Mouse (Mus musculus): ENCODE results near the gene Lpp. TPM values are rescaled to one million over a fixed set of nuclear protein-coding genes. Genes with fewer than 3 reads are reported as not detected.

Gene Lpp
- polyA plus RNA-seq, 1 experiment = 6.2 TPM

DNA sequence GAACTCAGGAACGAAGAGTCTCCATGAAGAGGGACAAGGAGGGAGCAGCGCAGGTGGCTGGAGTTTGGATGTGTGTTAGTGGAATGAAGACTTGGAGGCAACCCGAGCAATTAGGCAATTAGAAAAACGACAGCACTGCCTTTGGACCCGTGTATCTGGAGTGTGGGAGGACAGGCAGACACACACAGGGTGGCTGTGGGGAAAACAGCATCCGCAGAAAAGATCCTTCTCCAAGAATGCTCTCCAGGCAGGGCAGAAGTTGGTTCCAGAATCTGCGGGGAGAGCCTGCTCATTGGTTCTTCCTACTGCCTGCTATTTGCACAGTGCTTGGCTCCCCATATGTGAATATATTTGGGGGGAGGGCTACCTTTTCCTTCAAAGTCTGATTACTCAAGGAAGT, 143.0 kb downstream of the Lpp start:
- H3K4me1 ChIP-seq (ENCODE audit: control insufficient read depth, insufficient read depth, low read length) = no peaks in the 10 kb centered on the region
- H3K27ac ChIP-seq (ENCODE audit: control insufficient read depth, insufficient read depth, low read depth, low read length, poor library complexity) = no peak overlapping the region
- WGBS = 70% methylated on average over 7 of the region's 7 CpGs
- no peak overlapping the region for H3K4me3 ChIP-seq (replicated peaks; ENCODE audit: control insufficient read depth, low read depth, low read length)
- TF ChIP-seq POLR2A (IDR thresholded peaks at IDR 0.05; ENCODE audit: borderline replicate concordance, control insufficient read depth, low read depth, low read length) = no peak

DNA sequence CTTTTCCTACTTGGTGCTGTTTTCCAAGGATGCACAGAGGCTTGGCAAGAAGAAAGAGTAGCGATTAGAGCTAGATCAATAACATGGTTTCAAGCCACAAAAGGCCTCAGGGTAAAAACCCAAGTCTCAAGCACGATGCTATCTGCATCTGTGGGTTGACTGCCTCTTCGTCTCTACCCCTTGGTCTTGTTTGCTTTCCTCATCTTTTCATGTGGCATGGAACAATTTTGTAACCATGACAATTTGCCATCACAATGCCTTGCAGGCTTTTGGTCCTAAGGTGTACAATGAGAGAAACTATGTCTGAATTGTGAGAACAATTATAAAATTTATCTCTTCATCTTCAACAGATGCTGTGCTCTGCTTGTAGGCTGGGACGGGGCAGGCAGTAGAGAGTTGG, 145.7 kb downstream of the Lpp start:
- WGBS = 80% methylated on average over 4 of the region's 4 CpGs
- Histone ChIP-seq H3K27ac (ENCODE audit: control insufficient read depth, insufficient read depth, low read depth, low read length, poor library complexity) (no peak overlapping the region), H3K4me3 (replicated peaks; ENCODE audit: control insufficient read depth, low read depth, low read length) (no peak overlapping the region), H3K4me1 (ENCODE audit: control insufficient read depth, insufficient read depth, low read length) (no peaks in the 10 kb centered on the region)
- no peak for TF ChIP-seq POLR2A (IDR thresholded peaks at IDR 0.05; ENCODE audit: borderline replicate concordance, control insufficient read depth, low read depth, low read length)
- TF ChIP-seq CTCF (IDR thresholded peaks at IDR 0.05; ENCODE audit: control insufficient read depth, insufficient read depth, low read length) = no peak

- TF ChIP-seq CTCF (IDR thresholded peaks at IDR 0.05; ENCODE audit: control insufficient read depth, insufficient read depth, low read length) (no peak), POLR2A (IDR thresholded peaks at IDR 0.05; ENCODE audit: borderline replicate concordance, control insufficient read depth, low read depth, low read length) (no peak)
- no peak overlapping the region for H3K4me3 ChIP-seq (replicated peaks; ENCODE audit: control insufficient read depth, low read depth, low read length)
- WGBS = 85% methylated on average over 7 of the region's 7 CpGs
Measured at GRCm38 (mm10) chr16:24542864-24543263, 149.6 kb downstream of the Lpp start.

DNA sequence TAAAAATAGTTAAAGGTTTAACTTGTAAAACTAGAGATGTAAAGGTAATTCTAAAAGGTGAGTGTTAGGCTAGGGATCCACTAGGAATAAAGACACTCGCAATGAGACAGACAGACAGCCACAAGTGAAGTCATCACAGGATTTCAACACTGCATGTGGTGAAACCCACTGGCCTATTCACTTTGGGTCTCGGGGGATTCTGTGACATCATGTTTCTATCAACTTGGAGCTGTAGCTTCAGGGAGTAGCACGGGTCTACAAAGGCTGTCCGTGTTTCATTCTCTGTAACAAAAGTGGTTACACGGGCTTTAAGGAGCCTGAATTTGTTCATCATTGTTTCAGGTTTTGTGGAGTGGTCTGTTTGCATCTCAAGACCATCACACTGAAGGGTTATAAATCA, 152.1 kb downstream of the Lpp start:
- H3K27ac ChIP-seq (ENCODE audit: control insufficient read depth, insufficient read depth, low read depth, low read length, poor library complexity) = no peak overlapping the region
- no peaks in the 10 kb centered on the region for H3K4me1 ChIP-seq (ENCODE audit: control insufficient read depth, insufficient read depth, low read length)
- TF ChIP-seq POLR2A (IDR thresholded peaks at IDR 0.05; ENCODE audit: borderline replicate concordance, control insufficient read depth, low read depth, low read length) (no peak), CTCF (IDR thresholded peaks at IDR 0.05; ENCODE audit: control insufficient read depth, insufficient read depth, low read length) (no peak)
- H3K4me3 ChIP-seq (replicated peaks; ENCODE audit: control insufficient read depth, low read depth, low read length) = no peak overlapping the region
- WGBS = 66% methylated on average over 5 of the region's 5 CpGs

More at GRCm38 (mm10) chr16:24542864-24543263, 149.6 kb downstream of the Lpp start:
- no peak overlapping the region for H3K27ac ChIP-seq (ENCODE audit: control insufficient read depth, insufficient read depth, low read depth, low read length, poor library complexity)
- H3K4me1 ChIP-seq (ENCODE audit: control insufficient read depth, insufficient read depth, low read length) = no peaks in the 10 kb centered on the region

DNA sequence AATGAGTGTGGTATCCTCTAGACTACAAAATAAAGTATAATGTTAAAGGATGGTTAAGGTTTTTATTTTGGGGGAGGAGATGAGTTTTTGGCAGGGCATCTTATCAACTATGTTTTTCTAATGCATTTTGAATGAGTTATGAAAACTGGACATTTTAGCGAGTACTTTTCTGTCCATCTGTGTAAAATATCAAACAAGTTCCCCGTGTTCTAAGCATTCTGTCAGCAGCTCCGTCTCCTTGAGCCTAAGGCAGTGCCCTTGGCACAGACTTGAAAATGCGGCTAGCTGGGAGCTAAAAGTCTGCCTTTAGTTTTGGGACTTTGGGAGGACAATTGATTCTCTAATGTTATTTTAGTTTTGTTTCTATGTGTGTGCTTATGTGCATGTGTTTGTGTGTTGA, 165.2 kb downstream of the Lpp start:
- TF ChIP-seq POLR2A (IDR thresholded peaks at IDR 0.05; ENCODE audit: borderline replicate concordance, control insufficient read depth, low read depth, low read length) (no peak), CTCF (IDR thresholded peaks at IDR 0.05; ENCODE audit: control insufficient read depth, insufficient read depth, low read length) (no peak)
- Histone ChIP-seq H3K4me1 (ENCODE audit: control insufficient read depth, insufficient read depth, low read length) (no peaks in the 10 kb centered on the region), H3K4me3 (replicated peaks; ENCODE audit: control insufficient read depth, low read depth, low read length) (no peak overlapping the region), H3K27ac (ENCODE audit: control insufficient read depth, insufficient read depth, low read depth, low read length, poor library complexity) (no peak overlapping the region)
- 77% methylated on average over 4 of the region's 4 CpGs for WGBS

DNA sequence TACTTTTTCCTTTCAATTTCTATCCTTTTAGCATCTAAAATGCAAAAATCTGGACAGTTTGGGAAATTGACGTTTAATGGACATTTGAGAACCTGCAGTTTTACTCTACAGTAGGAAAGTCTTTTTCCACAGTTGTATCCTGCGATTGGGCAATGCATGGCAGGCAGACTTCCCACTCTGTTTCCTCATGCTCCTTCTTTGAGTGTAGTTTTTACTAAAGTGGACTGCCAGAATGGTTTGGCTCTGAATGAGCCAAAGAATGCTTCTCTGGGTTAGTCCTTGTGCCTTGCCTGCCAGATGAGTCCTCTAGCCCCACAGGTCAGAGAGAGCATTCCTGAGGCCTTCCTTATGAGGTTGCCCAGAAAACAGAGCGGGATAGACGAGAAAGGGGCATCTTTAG, 166.5 kb downstream of the Lpp start:
- Histone ChIP-seq H3K4me3 (replicated peaks; ENCODE audit: control insufficient read depth, low read depth, low read length) (no peak overlapping the region), H3K4me1 (ENCODE audit: control insufficient read depth, insufficient read depth, low read length) (no peaks in the 10 kb centered on the region), H3K27ac (ENCODE audit: control insufficient read depth, insufficient read depth, low read depth, low read length, poor library complexity) (no peak overlapping the region)
- TF ChIP-seq POLR2A (IDR thresholded peaks at IDR 0.05; ENCODE audit: borderline replicate concordance, control insufficient read depth, low read depth, low read length) (no peak), CTCF (IDR thresholded peaks at IDR 0.05; ENCODE audit: control insufficient read depth, insufficient read depth, low read length) (no peak)
- 84% methylated on average over 4 of the region's 4 CpGs for WGBS

DNA sequence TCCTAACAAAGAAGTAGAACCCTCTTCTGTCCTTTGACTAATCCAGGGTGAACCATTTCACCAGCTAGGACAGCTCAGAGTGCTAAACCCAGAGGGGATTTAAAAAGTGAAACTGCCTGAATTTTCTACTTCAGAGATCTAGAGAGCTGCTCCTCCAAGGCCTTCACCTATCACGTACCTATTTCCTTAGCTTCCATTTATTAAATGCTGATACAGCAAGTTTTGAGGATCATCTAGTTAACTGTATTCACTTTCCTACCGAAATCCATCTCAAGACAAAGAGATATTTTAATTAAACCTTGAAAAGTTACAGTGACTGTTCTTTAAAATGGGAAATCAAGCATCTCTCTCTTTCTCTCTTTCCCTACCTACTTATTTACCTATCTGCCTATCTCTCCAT, 167.7 kb downstream of the Lpp start:
- 76% methylated on average over 2 of the region's 2 CpGs for WGBS
- no peaks in the 10 kb centered on the region for H3K4me1 ChIP-seq (ENCODE audit: control insufficient read depth, insufficient read depth, low read length)
- TF ChIP-seq POLR2A (IDR thresholded peaks at IDR 0.05; ENCODE audit: borderline replicate concordance, control insufficient read depth, low read depth, low read length) (no peak), CTCF (IDR thresholded peaks at IDR 0.05; ENCODE audit: control insufficient read depth, insufficient read depth, low read length) (no peak)
- H3K4me3 ChIP-seq (replicated peaks; ENCODE audit: control insufficient read depth, low read depth, low read length) = no peak overlapping the region
- no peak overlapping the region for H3K27ac ChIP-seq (ENCODE audit: control insufficient read depth, insufficient read depth, low read depth, low read length, poor library complexity)

- Histone ChIP-seq H3K27ac (ENCODE audit: control insufficient read depth, insufficient read depth, low read depth, low read length, poor library complexity) (no peak overlapping the region), H3K4me1 (ENCODE audit: control insufficient read depth, insufficient read depth, low read length) (no peaks in the 10 kb centered on the region), H3K4me3 (replicated peaks; ENCODE audit: control insufficient read depth, low read depth, low read length) (no peak overlapping the region)
- 82% methylated on average over 4 of the region's 4 CpGs for WGBS
- no peak for TF ChIP-seq POLR2A (IDR thresholded peaks at IDR 0.05; ENCODE audit: borderline replicate concordance, control insufficient read depth, low read depth, low read length)
- TF ChIP-seq CTCF (IDR thresholded peaks at IDR 0.05; ENCODE audit: control insufficient read depth, insufficient read depth, low read length) = no peak
Measured at GRCm38 (mm10) chr16:24561602-24562001, 168.3 kb downstream of the Lpp start.

DNA sequence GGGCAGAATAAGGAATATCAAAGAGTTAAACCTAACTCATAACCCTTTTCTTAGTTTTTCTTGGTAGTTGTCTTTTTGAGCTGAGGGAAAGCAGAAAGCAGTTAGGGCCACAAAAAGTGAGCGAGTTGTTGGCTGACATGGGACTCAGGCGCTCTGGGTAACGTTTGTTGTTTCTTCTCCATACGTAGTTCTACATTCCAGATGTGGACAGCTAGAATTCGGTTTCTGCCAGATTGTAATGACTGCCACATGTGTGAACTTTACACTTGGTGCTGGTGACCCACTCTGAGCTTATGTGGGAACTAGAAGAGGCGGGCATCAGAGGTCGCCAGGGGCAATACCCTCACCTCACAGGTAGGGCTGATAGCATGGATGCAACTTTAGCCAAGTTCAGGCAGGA, 172.0 kb downstream of the Lpp start:
- Histone ChIP-seq H3K4me1 (ENCODE audit: control insufficient read depth, insufficient read depth, low read length) (no peaks in the 10 kb centered on the region), H3K4me3 (replicated peaks; ENCODE audit: control insufficient read depth, low read depth, low read length) (no peak overlapping the region), H3K27ac (ENCODE audit: control insufficient read depth, insufficient read depth, low read depth, low read length, poor library complexity) (no peak overlapping the region)
- 80% methylated on average over 7 of the region's 7 CpGs for WGBS
- TF ChIP-seq CTCF (IDR thresholded peaks at IDR 0.05; ENCODE audit: control insufficient read depth, insufficient read depth, low read length) = no peak
- no peak for TF ChIP-seq POLR2A (IDR thresholded peaks at IDR 0.05; ENCODE audit: borderline replicate concordance, control insufficient read depth, low read depth, low read length)
